24 mouse cellular contexts compared by ENCODE assay signal in genomic region chr13:89253990-89254642, GRCm38 (mm10).
DNase-seq lines count a peak whose midpoint lies in the region; ATAC-seq and TF ChIP-seq lines count a peak whose summit lies in the region.
"Had no signal": no experiment of that assay in that cellular context is flagged by ENCODE, and none has a peak within 500 bp of the region (broad histone marks: within the 10 kb centered on the region; RNA-seq: fewer than 3 reads in every experiment).

No protein-coding gene starts in this region.

- ATAC-seq in liver, embryonic 16.5 days (ENCODE audit: low read depth) = peak; percentile 100
- no peak for ATAC-seq in midbrain, embryonic 15.5 days (replicated peaks)
- ATAC-seq: forebrain, embryonic 14.5 days had no signal

- H3K4me3 ChIP-seq in liver, embryonic 16.5 days (ENCODE audit: low read depth, low read length) = no peak overlapping the region
- H3K4me3 ChIP-seq in midbrain, embryonic 15.5 days = no peak overlapping the region
- H3K4me3 ChIP-seq in gastrocnemius, adult 2 months = no peak overlapping the region
- H3K4me3 ChIP-seq: embryonic facial prominence, embryonic 13.5 days; heart, embryonic 12.5 days; hindbrain, embryonic 13.5 days; limb, embryonic 13.5 days; lung, embryonic 15.5 days; neural tube, embryonic 15.5 days had no signal

- no peaks in the 10 kb centered on the region for H3K27me3 ChIP-seq in liver, embryonic 16.5 days (ENCODE audit: control insufficient read depth, insufficient read depth, low read depth, low read length)
- no peaks in the 10 kb centered on the region for H3K27me3 ChIP-seq in midbrain, embryonic 15.5 days (replicated peaks)
- H3K27me3 ChIP-seq: embryonic facial prominence, embryonic 13.5 days; heart, embryonic 12.5 days; hindbrain, embryonic 13.5 days; limb, embryonic 13.5 days; lung, embryonic 15.5 days; neural tube, embryonic 15.5 days had no signal

- no peak for TF ChIP-seq CTCF in gastrocnemius, adult 2 months (IDR thresholded peaks at IDR 0.05)

- H3K9ac ChIP-seq in liver, embryonic 16.5 days (ENCODE audit: low read depth, low read length) = no peak overlapping the region
- H3K9ac ChIP-seq in midbrain, embryonic 15.5 days = no peak overlapping the region
- H3K9ac ChIP-seq: embryonic facial prominence, embryonic 13.5 days; heart, embryonic 12.5 days; hindbrain, embryonic 13.5 days; limb, embryonic 13.5 days; lung, embryonic 15.5 days; neural tube, embryonic 15.5 days had no signal

- peak; percentile 53 for DNase-seq in c-Kit-positive CD71-positive TER-119-negative erythroid progenitor cells, embryonic 14.5 days (ENCODE audit: low read depth)
- peak; percentile 85 for DNase-seq in liver
- no peak for DNase-seq in thymus, postnatal 14 days
- DNase-seq in cerebellum, postnatal 14 days = no peak
- no peak for DNase-seq in gastrocnemius, adult 2 months
- DNase-seq: adrenal gland, postnatal 14 days; cerebellum, adult 11-12 months; cerebellum, postnatal 10 days; heart, postnatal 10 days; kidney, adult 11 months; kidney, postnatal 4 days; lung, postnatal 4 days; right cerebral cortex, adult 18-20 months; right cerebral cortex, postnatal 4 days had no signal

- peak overlapping the region; percentile 38; the same call in 1 of the 2 replicates for H3K4me2 ChIP-seq in liver, embryonic 16.5 days (ENCODE audit: low read depth, low read length)
- H3K4me2 ChIP-seq in midbrain, embryonic 15.5 days = no peak overlapping the region
- H3K4me2 ChIP-seq: embryonic facial prominence, embryonic 13.5 days; heart, embryonic 12.5 days; hindbrain, embryonic 13.5 days; limb, embryonic 13.5 days; lung, embryonic 15.5 days; midbrain, embryonic 11.5 days; neural tube, embryonic 15.5 days had no signal

- H3K36me3 ChIP-seq in liver, embryonic 16.5 days (ENCODE audit: control insufficient read depth, insufficient read depth) = no peaks in the 10 kb centered on the region
- H3K36me3 ChIP-seq in midbrain, embryonic 15.5 days (replicated peaks) = no peaks in the 10 kb centered on the region
- H3K36me3 ChIP-seq: embryonic facial prominence, embryonic 13.5 days; heart, embryonic 12.5 days; hindbrain, embryonic 13.5 days; limb, embryonic 13.5 days; lung, embryonic 15.5 days; neural tube, embryonic 15.5 days had no signal

- H3K9me3 ChIP-seq in liver, embryonic 16.5 days (replicated peaks; ENCODE audit: control insufficient read depth, low read length) = no peaks in the 10 kb centered on the region
- H3K9me3 ChIP-seq in midbrain, embryonic 15.5 days = no peaks in the 10 kb centered on the region
- H3K9me3 ChIP-seq: embryonic facial prominence, embryonic 13.5 days; heart, embryonic 12.5 days; hindbrain, embryonic 13.5 days; limb, embryonic 13.5 days; lung, embryonic 15.5 days; neural tube, embryonic 15.5 days had no signal

- H3K4me1 ChIP-seq in liver, embryonic 16.5 days (ENCODE audit: control insufficient read depth, low read depth, low read length) = peaks cover 11% of the 10 kb centered on the region
- H3K4me1 ChIP-seq in midbrain, embryonic 15.5 days = no peaks in the 10 kb centered on the region
- H3K4me1 ChIP-seq: embryonic facial prominence, embryonic 13.5 days; heart, embryonic 12.5 days; hindbrain, embryonic 13.5 days; limb, embryonic 13.5 days; lung, embryonic 15.5 days; neural tube, embryonic 15.5 days had no signal

- peak overlapping the region; percentile 67 for H3K27ac ChIP-seq in liver, embryonic 16.5 days (ENCODE audit: low read length)
- H3K27ac ChIP-seq in midbrain, embryonic 15.5 days = no peak overlapping the region
- no peak overlapping the region for H3K27ac ChIP-seq in gastrocnemius, adult 2 months
- H3K27ac ChIP-seq: embryonic facial prominence, embryonic 13.5 days; hindbrain, embryonic 13.5 days; limb, embryonic 13.5 days; lung, embryonic 15.5 days; neural tube, embryonic 15.5 days had no signal

- WGBS in liver, embryonic 16.5 days (ENCODE audit: insufficient replicate concordance) = 44% methylated on average over 4 of the region's 4 CpGs
- 86% methylated on average over 4 of the region's 4 CpGs for WGBS in midbrain, embryonic 15.5 days

- intact Hi-C loops in gastrocnemius, adult 2 months (cut with DNase I) = no loop called here

Comparison
In these comparisons a context has a peak if more than half of its experiments do, and no peak if none do; other contexts are left out.
1. DNase-seq: peak in c-Kit-positive CD71-positive TER-119-negative erythroid progenitor cells, embryonic 14.5 days (single experiment) and liver (single experiment); none in thymus, postnatal 14 days (single experiment), cerebellum, postnatal 14 days (0 of 2) and gastrocnemius, adult 2 months (single experiment).